Mouse (Mus musculus) stomach, postnatal 0 days (tissue): ENCODE measurements around the gene Rasgef1b.

Experiments used
- CTCF ChIP-seq: IDR thresholded peaks from 2 replicates; pipeline ENCODE4 v1.5.1; 2016; ENCODE audit warnings: antibody characterized with exemption, low read depth, mild to moderate bottlenecking, moderate library complexity
- EP300 ChIP-seq: optimal IDR thresholded peaks from 2 replicates; pipeline ENCODE3; 2016; ENCODE audit warnings: antibody characterized with exemption

DNA sequence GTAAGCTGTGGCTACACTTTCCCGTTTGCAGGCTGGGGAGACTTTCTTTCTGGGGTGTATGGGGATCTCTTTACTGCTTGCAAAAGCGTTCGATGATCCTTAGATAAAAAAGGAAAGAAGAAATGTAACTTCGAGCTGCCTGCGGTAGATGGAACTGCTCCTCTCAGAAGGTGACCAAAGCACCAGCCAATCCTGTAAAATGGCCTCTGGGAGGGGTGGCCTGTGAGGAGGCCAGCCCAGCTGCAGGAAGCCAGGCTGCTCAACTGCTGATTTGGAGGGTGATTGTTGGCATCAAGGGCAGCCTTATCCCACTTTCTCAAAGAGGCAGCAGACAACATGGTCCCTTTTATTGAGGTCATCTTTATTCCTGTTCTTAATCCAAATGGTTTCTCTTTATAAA lies 283.6 kb downstream of the Rasgef1b start:
- TF ChIP-seq EP300 = no peak
- no peak for TF ChIP-seq CTCF
